Mouse (Mus musculus) MEL (cell line): ENCODE measurements at regions not wholly inside any gene's neighbourhood (a gene's known extent, or its start where the extent isn't known, plus 50 kb on each side); places are given as distances from the start of the nearest gene placed in this dataset.

Experiments
- DNase-seq: peaks from one replicate; pipeline ENCODE4 v3.0.0; 2011; ENCODE audit warnings: low read depth, low spot score
- H3K27ac ChIP-seq: 2 replicates; pipeline ENCODE4 v1.5.1; 2012; ENCODE audit warnings: low read depth, mild to moderate bottlenecking, control low read depth, low read length, moderate library complexity; ENCODE audit not compliant: control insufficient read depth
- H3K27me3 ChIP-seq, 2 experiments: fragments of 150-350 bp in 1 of 2; sonication (generic) in 1 of 2; 2 replicates each; pipeline ENCODE4 v1.6.1; 2012; ENCODE audit warnings: low read length in 2 of 2, mild to moderate bottlenecking in 2 of 2, improper control_type of control experiment in 1 of 2, moderate library complexity in 1 of 2; ENCODE audit not compliant: insufficient read depth in 2 of 2, control insufficient read depth in 1 of 2
- H3K36me3 ChIP-seq, 2 experiments: 2 replicates each; pipeline ENCODE4 v1.6.1; 2012 to 2014; ENCODE audit warnings: low read length in 2 of 2, improper control_type of control experiment in 1 of 2, inconsistent platforms in 1 of 2, mild to moderate bottlenecking in 1 of 2; ENCODE audit not compliant: insufficient read depth in 2 of 2, control insufficient read depth in 1 of 2
- H3K4me1 ChIP-seq, 2 experiments: fragments of 150-350 bp in 1 of 2; sonication (generic) in 1 of 2; 2 replicates each; pipeline ENCODE4 v1.6.1; 2012; ENCODE audit warnings: low read length in 2 of 2, improper control_type of control experiment in 1 of 2, mild to moderate bottlenecking in 1 of 2; ENCODE audit not compliant: insufficient read depth in 2 of 2, control insufficient read depth in 1 of 2
- H3K4me3 ChIP-seq, 2 experiments: fragments of 150-350 bp in 1 of 2; sonication (generic) in 1 of 2; 2 replicates each; pipeline ENCODE4 v1.5.1; 2012; ENCODE audit warnings: low read depth in 2 of 2, low read length in 2 of 2, mild to moderate bottlenecking in 2 of 2, moderate library complexity in 2 of 2, control low read depth in 1 of 2, improper control_type of control experiment in 1 of 2; ENCODE audit not compliant: control insufficient read depth in 1 of 2, insufficient read depth in 1 of 2
- H3K79me2 ChIP-seq: 2 replicates; pipeline ENCODE4 v1.6.1; 2012; ENCODE audit warnings: mild to moderate bottlenecking, low read length, moderate library complexity; ENCODE audit not compliant: control insufficient read depth, poor library complexity, insufficient read depth
- H3K9ac ChIP-seq: 2 replicates; pipeline ENCODE4 v1.6.1; 2012; ENCODE audit warnings: low read depth, mild to moderate bottlenecking, control low read depth, low read length, moderate library complexity; ENCODE audit not compliant: control insufficient read depth, poor library complexity, severe bottlenecking
- H3K9me3 ChIP-seq: fragments of 150-350 bp; sonication (generic); replicated peaks from 2 replicates; pipeline ENCODE4 v1.6.1; 2012; ENCODE audit warnings: mild to moderate bottlenecking, low read length, improper control_type of control experiment, moderate library complexity; ENCODE audit not compliant: insufficient read depth
- BHLHE40 ChIP-seq: IDR thresholded peaks from 2 replicates; pipeline ENCODE4 v1.6.1; 2012; ENCODE audit warnings: low read depth, mild to moderate bottlenecking, inconsistent platforms, low read length, improper control_type of control experiment, borderline replicate concordance
- CHD1 ChIP-seq: IDR thresholded peaks from 2 replicates; pipeline ENCODE4 v1.6.1; 2012; ENCODE audit warnings: low read depth, mild to moderate bottlenecking, inconsistent platforms, low read length, improper control_type of control experiment
- CHD2 ChIP-seq: IDR thresholded peaks from 2 replicates; pipeline ENCODE4 v1.6.1; 2011; ENCODE audit warnings: low read length, improper control_type of control experiment
- CTCF ChIP-seq, 3 experiments: IDR thresholded peaks in 2 of 3; conservative IDR thresholded peaks in 1 of 3; 2 replicates each; pipeline ENCODE4 v1.5.1; 2011 to 2012; ENCODE audit warnings: low read length in 3 of 3, low read depth in 2 of 3, mild to moderate bottlenecking in 2 of 3, improper control_type of control experiment in 1 of 3, inconsistent platforms in 1 of 3, mixed read lengths in 1 of 3, moderate library complexity in 1 of 3; ENCODE audit not compliant: control insufficient read depth in 1 of 3, insufficient read depth in 1 of 3, poor library complexity in 1 of 3, severe bottlenecking in 1 of 3
- EP300 ChIP-seq, 2 experiments: IDR thresholded peaks; 2 replicates each; pipeline ENCODE4 v1.6.1; 2011; ENCODE audit warnings: improper control_type of control experiment in 2 of 2, low read length in 2 of 2, low read depth in 1 of 2, mild to moderate bottlenecking in 1 of 2
- ETS1 ChIP-seq: IDR thresholded peaks from 2 replicates; pipeline ENCODE4 v1.6.1; 2012; ENCODE audit warnings: low read depth, mild to moderate bottlenecking, inconsistent platforms, low read length, improper control_type of control experiment, moderate library complexity
- GATA1 ChIP-seq: IDR thresholded peaks from 2 replicates; pipeline ENCODE4 v1.6.1; 2011; ENCODE audit warnings: low read depth, low read length, improper control_type of control experiment
- HCFC1 ChIP-seq: IDR thresholded peaks from 2 replicates; pipeline ENCODE4 v1.6.1; 2012; ENCODE audit warnings: low read depth, mild to moderate bottlenecking, inconsistent platforms, low read length, improper control_type of control experiment, moderate library complexity
- MAFK ChIP-seq: IDR thresholded peaks from 2 replicates; pipeline ENCODE4 v1.6.1; 2011; ENCODE audit warnings: low read depth, mild to moderate bottlenecking, low read length, improper control_type of control experiment, borderline replicate concordance
- MXI1 ChIP-seq: IDR thresholded peaks from 2 replicates; pipeline ENCODE4 v1.6.1; 2011; ENCODE audit warnings: mild to moderate bottlenecking, low read depth, low read length, improper control_type of control experiment
- MYC ChIP-seq: IDR thresholded peaks from 2 replicates; pipeline ENCODE4 v1.6.1; 2011; ENCODE audit warnings: low read depth, mild to moderate bottlenecking, low read length, improper control_type of control experiment, moderate library complexity
- NELFE ChIP-seq: IDR thresholded peaks from 2 replicates; pipeline ENCODE4 v1.6.1; 2011; ENCODE audit warnings: low read depth, low read length, improper control_type of control experiment
- NRF1 ChIP-seq: IDR thresholded peaks from 2 replicates; pipeline ENCODE4 v1.6.1; 2014; ENCODE audit warnings: low read depth, mild to moderate bottlenecking, inconsistent platforms, low read length, improper control_type of control experiment, moderate library complexity; ENCODE audit not compliant: poor library complexity, insufficient read depth, severe bottlenecking
- POLR2AphosphoS2 ChIP-seq: IDR thresholded peaks from 2 replicates; pipeline ENCODE4 v1.6.1; 2011; ENCODE audit warnings: low read length, improper control_type of control experiment
- POLR2AphosphoS5 ChIP-seq: IDR thresholded peaks from 2 replicates; pipeline ENCODE4 v1.6.1; 2012; ENCODE audit warnings: low read depth, borderline replicate concordance, mild to moderate bottlenecking, inconsistent platforms, low read length, moderate library complexity, mixed read lengths
- RCOR1 ChIP-seq: IDR thresholded peaks from 2 replicates; pipeline ENCODE4 v1.6.1; 2012; ENCODE audit warnings: low read depth, mild to moderate bottlenecking, inconsistent platforms, low read length, improper control_type of control experiment
- SIN3A ChIP-seq: IDR thresholded peaks from 2 replicates; pipeline ENCODE4 v1.6.1; 2012; ENCODE audit warnings: low read length, improper control_type of control experiment, inconsistent platforms
- SMC3 ChIP-seq: IDR thresholded peaks from 2 replicates; pipeline ENCODE4 v1.6.1; 2011; ENCODE audit warnings: low read depth, low read length, improper control_type of control experiment
- TBP ChIP-seq: IDR thresholded peaks from 2 replicates; pipeline ENCODE4 v1.8.0; 2011; ENCODE audit warnings: low read depth, low read length, improper control_type of control experiment
- USF1 ChIP-seq: IDR thresholded peaks from 2 replicates; pipeline ENCODE4 v1.6.1; 2014; ENCODE audit warnings: low read depth, mild to moderate bottlenecking, inconsistent platforms, low read length, improper control_type of control experiment, moderate library complexity
- ZNF384 ChIP-seq: IDR thresholded peaks from 2 replicates; pipeline ENCODE4 v1.6.1; 2012; ENCODE audit warnings: low read depth, mild to moderate bottlenecking, inconsistent platforms, low read length, improper control_type of control experiment

DNA sequence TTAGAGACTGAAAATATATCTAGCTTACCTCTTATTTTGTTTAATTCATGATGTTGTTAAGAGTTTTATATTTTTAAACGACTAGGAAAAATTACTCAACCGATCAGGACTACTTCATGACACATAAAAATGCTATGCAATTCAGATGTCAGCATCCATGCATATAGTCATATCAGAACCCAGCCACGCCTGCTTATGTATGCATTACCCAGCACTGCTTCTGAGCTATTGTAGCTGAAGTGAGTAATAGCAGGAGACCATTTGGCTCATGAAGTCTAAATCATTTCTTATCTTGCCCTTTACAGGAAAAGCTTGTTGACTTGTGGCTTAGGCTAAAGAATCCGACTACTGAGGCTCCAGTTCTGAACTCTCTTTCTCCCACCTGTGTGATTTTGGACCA, 395.1 kb upstream of the Klf4 start:
- no peak for DNase-seq
- H3K4me3 ChIP-seq = no peak overlapping the region
- no peaks in the 10 kb centered on the region for H3K36me3 ChIP-seq
- no peaks in the 10 kb centered on the region for H3K27me3 ChIP-seq
- no peak overlapping the region for H3K27ac ChIP-seq
- no peak overlapping the region for H3K9ac ChIP-seq
- no peaks in the 10 kb centered on the region for H3K4me1 ChIP-seq
- H3K9me3 ChIP-seq = no peaks in the 10 kb centered on the region
- no peak for TF ChIP-seq RCOR1
- H3K79me2 ChIP-seq = no peaks in the 10 kb centered on the region

DNA sequence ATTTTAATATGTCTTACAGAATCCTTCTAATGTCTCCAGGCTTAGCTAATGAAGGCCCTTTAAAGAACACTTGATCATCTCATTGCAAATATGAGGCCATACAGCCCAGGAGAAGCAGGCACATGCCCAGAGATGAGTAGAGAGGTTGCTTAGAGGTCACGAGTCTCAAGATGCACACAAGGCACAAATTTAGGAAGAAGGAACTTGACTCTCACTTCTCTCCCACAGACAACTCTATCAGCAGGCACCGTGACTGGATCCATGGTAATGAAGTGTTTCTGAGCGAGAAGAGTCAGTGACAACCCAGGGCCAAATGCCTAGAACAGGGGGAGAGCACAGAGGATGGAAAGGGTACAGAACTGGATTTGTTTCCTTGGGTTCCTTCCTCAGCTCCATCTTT, 392.7 kb upstream of the Klf4 start:
- no peak for DNase-seq
- H3K4me1 ChIP-seq = no peaks in the 10 kb centered on the region
- no peaks in the 10 kb centered on the region for H3K27me3 ChIP-seq
- no peak overlapping the region for H3K9ac ChIP-seq
- H3K4me3 ChIP-seq = no peak overlapping the region
- TF ChIP-seq USF1 (no peak), POLR2AphosphoS5 (no peak), SIN3A (no peak), EP300 (IDR thresholded peaks at IDR 0.05; ENCODE audit: low read depth in 1 of 2, low read length in 2 of 2) (no peak), HCFC1 (no peak), MXI1 (no peak), BHLHE40 (no peak), CHD2 (no peak), NELFE (no peak), POLR2AphosphoS2 (no peak), ETS1 (no peak), TBP (no peak), SMC3 (no peak), MAFK (no peak)
- H3K79me2 ChIP-seq = no peaks in the 10 kb centered on the region
- no peaks in the 10 kb centered on the region for H3K36me3 ChIP-seq
- H3K27ac ChIP-seq = no peak overlapping the region
- H3K9me3 ChIP-seq = no peaks in the 10 kb centered on the region

DNA sequence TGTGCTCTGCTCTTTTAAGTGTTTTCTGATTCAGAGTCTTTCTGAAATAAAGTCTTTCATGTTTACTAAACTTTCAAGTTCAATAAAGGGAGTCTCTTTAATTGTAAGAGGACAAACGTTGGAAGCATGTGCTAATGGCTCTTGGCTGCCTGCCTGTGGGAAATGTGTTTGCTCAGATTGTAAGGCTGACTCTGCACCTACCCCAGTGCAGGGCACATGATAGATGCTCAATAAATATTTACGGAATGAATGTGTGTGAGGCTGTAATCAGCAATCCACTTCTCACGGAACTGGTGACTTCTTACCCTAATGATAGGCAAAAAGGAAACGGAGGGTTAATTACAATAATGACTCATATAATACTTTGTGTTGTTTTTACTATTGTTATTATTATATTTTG, 389.0 kb upstream of the Klf4 start:
- H3K36me3 ChIP-seq = no peaks in the 10 kb centered on the region
- H3K27me3 ChIP-seq = no peaks in the 10 kb centered on the region
- H3K4me3 ChIP-seq = no peak overlapping the region
- no peaks in the 10 kb centered on the region for H3K79me2 ChIP-seq
- H3K27ac ChIP-seq = no peak overlapping the region
- TF ChIP-seq CHD1 (no peak), NELFE (no peak), ZNF384 (no peak), MAFK (no peak), GATA1 (no peak), TBP (no peak), NRF1 (no peak), BHLHE40 (no peak), MYC (no peak), CTCF (IDR thresholded peaks at IDR 0.05 in 2 of 3, conservative IDR thresholded peaks at IDR 0.05 in 1 of 3; ENCODE audit: control insufficient read depth in 1 of 3, insufficient read depth in 1 of 3, low read depth in 2 of 3, low read length in 3 of 3, poor library complexity in 1 of 3, severe bottlenecking in 1 of 3) (no peak)
- no peaks in the 10 kb centered on the region for H3K4me1 ChIP-seq
- DNase-seq = no peak
- H3K9ac ChIP-seq = no peak overlapping the region
- no peaks in the 10 kb centered on the region for H3K9me3 ChIP-seq
